Mouse (Mus musculus) heart, adult 2 months (tissue): ENCODE results near the gene H2-DMb1.

ENCODE experiments used
- CTCF ChIP-seq: fragments of 200-600 bp; IDR thresholded peaks from 2 replicates; pipeline ENCODE4 v1.8.1; 2022; ENCODE audit warnings: antibody characterized with exemption, mild to moderate bottlenecking, moderate library complexity
- EP300 ChIP-seq: fragments of 200-500 bp; IDR thresholded peaks from 2 replicates; pipeline ENCODE4 v1.6.1; 2011; ENCODE audit warnings: low read depth, low read length, control low read depth; ENCODE audit not compliant: insufficient read depth
- POLR2A ChIP-seq: fragments of 200-500 bp; IDR thresholded peaks from 2 replicates; pipeline ENCODE4 v1.6.1; 2011; ENCODE audit warnings: mild to moderate bottlenecking, low read depth, low read length, control low read depth; ENCODE audit not compliant: insufficient read depth

DNA sequence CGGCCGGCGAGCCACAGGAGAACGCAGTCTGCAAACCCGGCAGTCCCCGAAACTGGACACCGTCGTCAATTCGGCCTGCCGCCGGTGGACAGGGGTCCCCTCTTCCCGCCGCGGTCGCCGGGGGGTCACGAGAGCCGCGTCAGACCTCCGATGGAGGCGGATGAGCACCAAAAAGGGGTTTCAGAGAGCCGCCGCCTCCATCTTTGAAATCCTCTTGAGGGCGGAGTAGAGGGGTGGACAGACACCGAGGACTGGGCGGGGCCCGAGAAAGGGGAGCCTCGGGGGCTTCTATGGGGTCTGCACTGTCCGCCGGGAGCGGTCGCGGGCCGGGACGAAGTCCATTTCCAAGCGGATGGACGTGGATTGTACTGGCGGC, 34.0 kb upstream of the H2-DMb1 start:
- TF ChIP-seq POLR2A (no peak), EP300 (no peak), CTCF (no peak)
